Mouse (Mus musculus) neutrophil, adult 5-6 weeks (primary cell): ENCODE data around the gene Gls2. TPM values are rescaled to one million over a fixed set of nuclear protein-coding genes. Genes with fewer than 3 reads are reported as not detected.

ENCODE experiments used
- total RNA-seq: library from RNA; stranded (forward); fragments of 200-1000 nt; gene quantifications from 2 replicates; pipeline ENCODE4 v1.2.3, GENCODE M21; 2017

Gene Gls2
- total RNA-seq, 1 experiment from 2014 or later, result not detected

Other genes starting within 250 kb of the Gls2 start
- gene Hsd17b6, start 186.8 kb upstream of the Gls2 start, total RNA-seq, result not detected in 2 replicates
- gene Prim1, start 179.3 kb upstream of the Gls2 start, total RNA-seq, result 14.2 and 18.0 TPM in 2 replicates
- gene Naca, start 158.9 kb upstream of the Gls2 start, total RNA-seq, result 597 and 674 TPM in 2 replicates
- gene Ptges3, start 135.5 kb upstream of the Gls2 start, total RNA-seq, result 103 and 105 TPM in 2 replicates
- gene Atp5b, start 111.2 kb upstream of the Gls2 start, total RNA-seq, result 512 and 588 TPM in 2 replicates
- gene Baz2a, start 102.9 kb upstream of the Gls2 start, total RNA-seq, result 70.1 and 75.0 TPM in 2 replicates
- gene Rbms2, start 14.2 kb upstream of the Gls2 start, total RNA-seq, result 8.3 and 12.5 TPM in 2 replicates
- 4.4 TPM in 2 replicates for gene Spryd4, start 17.4 kb downstream of the Gls2 start, total RNA-seq
- gene Mip, start 31.4 kb downstream of the Gls2 start, total RNA-seq, result 0.49 TPM in 1 of 2 replicates, not detected in the other
- gene Timeless, start 37.6 kb downstream of the Gls2 start, total RNA-seq, result 13.6 and 17.5 TPM in 2 replicates
- gene Apon, start 59.6 kb downstream of the Gls2 start, total RNA-seq, result 0.23 TPM in 1 of 2 replicates, not detected in the other
- gene Apof, start 74.2 kb downstream of the Gls2 start, total RNA-seq, result 2.2 TPM in 1 of 2 replicates, not detected in the other
- gene Stat2, start 76.1 kb downstream of the Gls2 start, total RNA-seq, result 65.7 and 74.1 TPM in 2 replicates
- gene Il23a, start 104.3 kb downstream of the Gls2 start, total RNA-seq, result not detected in 2 replicates
- gene Pan2, start 108.9 kb downstream of the Gls2 start, total RNA-seq, result 30.0 and 31.3 TPM in 2 replicates
- gene Cnpy2, start 128.0 kb downstream of the Gls2 start, total RNA-seq, result 23.6 and 30.7 TPM in 2 replicates
- gene Cs, start 143.3 kb downstream of the Gls2 start, total RNA-seq, result 82.9 and 84.7 TPM in 2 replicates
- gene Coq10a, start 174.5 kb downstream of the Gls2 start, total RNA-seq, result 23.1 and 23.6 TPM in 2 replicates
- 16.0 and 16.8 TPM in 2 replicates for gene Ankrd52, start 182.7 kb downstream of the Gls2 start, total RNA-seq
- gene Slc39a5, start 206.8 kb downstream of the Gls2 start, total RNA-seq, result not detected in 2 replicates
- gene Nabp2, start 217.0 kb downstream of the Gls2 start, total RNA-seq, result 43.4 and 46.3 TPM in 2 replicates
- gene Rnf41, start 217.2 kb downstream of the Gls2 start, total RNA-seq, result 53.8 and 59.5 TPM in 2 replicates